Mouse (Mus musculus) cortical plate, adult 2 months (tissue): ENCODE results near the gene Map3k21. TPM values are rescaled to one million over a fixed set of nuclear protein-coding genes. Genes with fewer than 3 reads are reported as not detected.

Source experiments
- H3K27ac ChIP-seq: fragments of 200-500 bp; 2 replicates; pipeline ENCODE4 v1.5.1; 2012; ENCODE audit warnings: low read length, control low read depth, inconsistent platforms; ENCODE audit not compliant: insufficient read depth
- H3K4me1 ChIP-seq: fragments of 200-500 bp; 2 replicates; pipeline ENCODE4 v1.6.1; 2011; ENCODE audit warnings: low read length; ENCODE audit not compliant: control insufficient read depth, insufficient read depth
- H3K4me3 ChIP-seq: fragments of 200-500 bp; 2 replicates; pipeline ENCODE4 v1.5.1; 2011; ENCODE audit warnings: mild to moderate bottlenecking, low read length, control low read depth; ENCODE audit not compliant: insufficient read depth
- CTCF ChIP-seq: fragments of 200-500 bp; IDR thresholded peaks from 2 replicates; pipeline ENCODE4 v1.5.1; 2011; ENCODE audit warnings: mild to moderate bottlenecking, control low read depth, low read length; ENCODE audit not compliant: insufficient read depth; ENCODE audit errors: extremely low read depth
- POLR2A ChIP-seq: fragments of 200-500 bp; IDR thresholded peaks from 2 replicates; pipeline ENCODE4 v1.6.1; 2011; ENCODE audit warnings: mild to moderate bottlenecking, low read length, control low read depth; ENCODE audit not compliant: insufficient read depth; ENCODE audit errors: extremely low read depth
- polyA plus RNA-seq: library from polyadenylated mRNA; depleted of rRNA; stranded (reverse); fragments of >200 nt; gene quantifications from 2 replicates; pipeline ENCODE4 v1.2.3, GENCODE M21; 2012

The Map3k21 gene
- polyA plus RNA-seq, 1 experiment = 2.4 TPM

GRCm38 (mm10) chr8:125889920-125890319, 20.3 kb upstream of the Map3k21 start:
- Histone ChIP-seq H3K4me3 (no peak overlapping the region), H3K4me1 (peaks cover 3% of the 10 kb centered on the region; the same call in 1 of the 2 replicates), H3K27ac (no peak overlapping the region)
- no peak for TF ChIP-seq CTCF
- TF ChIP-seq POLR2A = no peak

GRCm38 (mm10) chr8:125897388-125897787, 12.9 kb upstream of the Map3k21 start:
- H3K27ac ChIP-seq = no peak overlapping the region
- H3K4me3 ChIP-seq = peak overlapping the region; percentile 81
- peaks cover 4% of the 10 kb centered on the region; the same call in 1 of the 2 replicates for H3K4me1 ChIP-seq
- TF ChIP-seq POLR2A = no peak

DNA sequence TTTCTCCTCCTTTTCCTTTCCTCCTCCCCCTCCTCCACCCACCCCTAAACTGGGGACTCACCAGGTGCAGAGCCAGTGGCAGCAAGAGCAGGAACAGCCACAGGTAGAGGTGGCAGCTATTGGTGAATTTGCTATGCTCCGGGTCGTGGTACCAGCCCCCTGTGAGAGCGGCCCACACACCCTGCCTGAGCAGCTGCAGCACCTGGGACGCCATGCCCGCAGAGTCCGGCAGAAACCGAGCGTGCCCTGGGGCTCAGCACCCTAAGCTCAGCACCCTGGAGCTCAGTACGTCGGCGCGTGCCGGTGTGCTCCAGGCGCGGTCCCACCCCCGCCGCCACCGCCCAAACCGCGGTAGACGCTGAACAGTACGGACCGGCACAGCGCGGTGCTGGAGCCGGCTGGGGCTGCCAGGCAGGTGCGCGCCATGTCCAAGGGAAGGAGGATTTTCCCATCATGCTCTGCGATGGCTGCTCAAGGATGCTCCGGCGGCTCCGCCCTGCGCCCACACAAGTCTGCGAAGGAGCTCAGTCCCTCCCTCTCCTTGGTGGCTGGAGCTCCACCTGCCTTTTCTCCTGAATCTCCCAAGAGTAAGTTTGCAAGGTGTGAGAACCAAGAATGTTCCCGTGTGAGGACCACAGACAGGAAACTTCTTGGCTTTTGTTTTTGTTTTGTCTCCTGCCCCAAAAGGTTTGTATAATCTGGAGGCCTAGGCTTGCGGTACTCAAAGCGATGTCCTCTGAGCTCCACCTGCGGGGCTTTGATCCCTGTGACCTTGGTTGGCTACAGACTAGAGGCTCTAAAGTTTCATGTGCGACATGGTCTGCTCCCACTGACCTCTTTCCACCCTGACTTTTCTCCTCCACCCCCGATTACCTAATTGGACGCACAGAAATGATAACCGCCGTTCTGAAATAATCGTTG, 12.1 kb upstream of the Map3k21 start, which contains the start of gene Pcnx2:
Pcnx2 (minus strand) TSS at position 450 of the 921 bp plus-strand sequence.
- TF ChIP-seq CTCF (no peak), POLR2A (peak; percentile 88)
- peak within 1 kb of the TSS; percentile 73 for H3K27ac ChIP-seq
- H3K4me3 ChIP-seq = peak within 1 kb of the TSS; percentile 81
- H3K4me1 ChIP-seq = peaks cover 7% of the 10 kb centered on the region; the same call in 1 of the 2 replicates

DNA sequence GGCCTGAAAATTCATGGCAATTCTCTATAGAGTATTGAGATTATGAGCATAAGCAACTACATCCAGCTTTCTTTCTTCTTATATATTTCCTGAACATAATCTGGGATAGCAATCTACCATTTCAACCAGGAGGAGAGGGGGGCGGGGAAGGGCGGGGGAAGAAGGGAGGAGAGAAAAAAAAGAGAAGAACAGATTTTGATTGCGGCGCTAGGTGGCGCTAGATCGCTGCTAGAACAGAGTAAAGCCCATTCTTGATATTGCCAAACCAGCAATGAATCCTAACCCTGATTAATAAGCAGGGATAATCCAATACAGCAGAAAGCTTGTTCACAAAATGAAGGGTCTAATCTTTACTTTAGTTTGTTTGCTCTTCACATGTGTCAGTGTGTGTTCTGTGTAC, 11.4 kb upstream of the Map3k21 start:
- peak overlapping the region; percentile 63; the same call in 1 of the 2 replicates for H3K27ac ChIP-seq
- TF ChIP-seq POLR2A (no peak), CTCF (peak; percentile 68)
- peaks cover 7% of the 10 kb centered on the region; the same call in 1 of the 2 replicates for H3K4me1 ChIP-seq
- peak overlapping the region; percentile 81; the same call in 1 of the 2 replicates for H3K4me3 ChIP-seq

DNA sequence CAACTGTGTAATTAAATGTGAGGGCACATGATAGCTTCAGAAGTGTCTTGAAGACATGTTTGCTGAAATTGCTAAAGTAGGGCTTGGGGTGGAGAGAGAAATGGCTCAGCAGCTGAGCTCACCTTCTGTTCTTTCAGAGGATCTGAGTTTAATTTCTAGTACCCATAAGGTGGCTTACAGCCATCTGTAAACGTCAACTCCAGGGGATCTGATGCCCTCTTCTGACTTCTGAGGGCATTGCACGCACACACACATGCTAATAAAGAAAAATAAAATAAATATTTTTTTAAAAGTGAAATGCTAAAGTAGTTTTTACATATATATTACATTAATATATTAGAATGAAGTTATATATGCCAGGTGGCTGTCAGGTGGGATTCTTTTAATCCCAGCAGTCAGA, 9.1 kb upstream of the Map3k21 start:
- Histone ChIP-seq H3K4me1 (peaks cover 4% of the 10 kb centered on the region; the same call in 1 of the 2 replicates), H3K4me3 (no peak overlapping the region), H3K27ac (0 out of 2 replicates have a peak overlapping the region, but pooled peaks have one; percentile 3)
- 0 out of 2 replicates have a peak, but pooled peaks have one; percentile 27 for TF ChIP-seq CTCF
- TF ChIP-seq POLR2A = no peak

- TF ChIP-seq CTCF (no peak), POLR2A (no peak)
- Histone ChIP-seq H3K4me1 (peaks cover 4% of the 10 kb centered on the region; the same call in 1 of the 2 replicates), H3K27ac (0 out of 2 replicates have a peak overlapping the region, but pooled peaks have one; percentile 17), H3K4me3 (no peak overlapping the region)
These were observed 7.7 kb upstream of the Map3k21 start for GRCm38 (mm10) chr8:125902521-125902920.

GRCm38 (mm10) chr8:125905341-125905740, 4.9 kb upstream of the Map3k21 start:
- TF ChIP-seq POLR2A = no peak
- TF ChIP-seq CTCF = no peak
- Histone ChIP-seq H3K27ac (no peak overlapping the region), H3K4me1 (peaks cover 4% of the 10 kb centered on the region; the same call in 1 of the 2 replicates), H3K4me3 (no peak overlapping the region)

GRCm38 (mm10) chr8:125907311-125907710, 2.9 kb upstream of the Map3k21 start:
- no peak overlapping the region for H3K4me3 ChIP-seq
- TF ChIP-seq CTCF = 0 out of 2 replicates have a peak, but pooled peaks have one; percentile 19
- TF ChIP-seq POLR2A = no peak
- H3K27ac ChIP-seq = no peak overlapping the region
- peaks cover 4% of the 10 kb centered on the region; the same call in 1 of the 2 replicates for H3K4me1 ChIP-seq

DNA sequence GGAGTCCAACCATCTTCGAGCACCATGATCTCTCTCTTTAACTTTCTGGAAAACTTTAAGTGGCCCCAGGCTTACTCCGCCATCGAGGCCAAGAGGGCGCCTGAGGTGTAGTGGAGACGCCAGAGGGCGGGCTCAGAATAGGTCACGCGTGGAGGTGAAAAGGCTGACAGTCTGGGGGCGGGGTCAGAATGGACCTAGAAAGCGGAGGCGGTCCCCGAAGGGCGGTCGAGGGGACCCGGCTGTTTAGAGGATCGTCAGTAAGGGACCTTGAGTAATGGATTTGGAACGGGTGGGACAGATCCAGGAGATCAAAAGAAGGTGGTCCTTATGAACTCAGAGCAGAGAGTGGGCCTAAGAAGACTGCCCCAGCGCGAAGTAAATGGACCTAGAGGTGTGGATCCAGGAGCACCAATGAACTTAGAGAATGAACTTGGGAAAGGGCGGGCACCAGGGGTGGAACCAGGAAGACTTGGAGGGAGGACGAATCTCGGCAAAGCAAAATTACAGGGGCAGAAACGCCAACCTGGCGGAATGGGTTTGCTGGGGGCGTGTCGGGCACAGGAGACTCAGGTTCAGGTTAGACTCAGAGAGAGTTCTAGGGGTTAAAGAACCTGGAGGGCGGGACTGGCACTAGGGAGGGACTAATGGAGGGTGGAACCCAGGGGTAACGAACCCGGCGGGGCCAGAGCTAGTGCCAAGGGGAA, 437 bp upstream of the Map3k21 start:
- TF ChIP-seq CTCF (no peak), POLR2A (no peak)
- no peak overlapping the region for H3K27ac ChIP-seq
- peak overlapping the region; percentile 75 for H3K4me3 ChIP-seq
- H3K4me1 ChIP-seq = no peaks in the 10 kb centered on the region

- Histone ChIP-seq H3K4me1 (no peaks in the 10 kb centered on the region), H3K27ac (no peak overlapping the region)
- no peak for TF ChIP-seq POLR2A
- no peak for TF ChIP-seq CTCF
These were observed 955 bp downstream of the Map3k21 start for GRCm38 (mm10) chr8:125911229-125911580.

More at GRCm38 (mm10) chr8:125911229-125911580, 955 bp downstream of the Map3k21 start:
- peak overlapping the region; percentile 75 for H3K4me3 ChIP-seq
